Mouse (Mus musculus) midbrain, embryonic 11.5 days (tissue): ENCODE results near the gene Vsig10. TPM values are rescaled to one million over a fixed set of nuclear protein-coding genes. Genes with fewer than 3 reads are reported as not detected.
A peak's percentile ranks its signal among the peaks of the same experiment; 100 is the strongest.

Source experiments
- ATAC-seq: fragments of 200-750 bp; cut with Nextera tagmentation; 2 replicates; pipeline ENCODE4 v1.8.0; 2017; ENCODE audit warnings: moderate TSS enrichment, moderate library complexity; ENCODE audit not compliant: low FRiP score
- DNase-seq: peaks from one replicate; pipeline ENCODE4 v3.0.0; 2015; ENCODE audit warnings: low spot score; ENCODE audit errors: missing footprints
- H3K27ac ChIP-seq: fragments of 300-500 bp; sonication (generic); 2 replicates; pipeline ENCODE4 v1.5.1; 2014; ENCODE audit warnings: low read depth, low read length
- H3K27me3 ChIP-seq: fragments of 300-500 bp; sonication (generic); 2 replicates; pipeline ENCODE4 v1.6.1; 2014; ENCODE audit warnings: mild to moderate bottlenecking, low read length, moderate library complexity, mixed read lengths; ENCODE audit not compliant: control insufficient read depth, insufficient read depth
- H3K36me3 ChIP-seq: fragments of 300-500 bp; sonication (generic); 2 replicates; pipeline ENCODE4 v1.6.1; 2014; ENCODE audit warnings: mild to moderate bottlenecking, low read length, moderate library complexity, mixed read lengths; ENCODE audit not compliant: control insufficient read depth, insufficient read depth
- H3K4me1 ChIP-seq: fragments of 300-500 bp; sonication (generic); 2 replicates; pipeline ENCODE4 v1.6.1; 2014; ENCODE audit warnings: low read length; ENCODE audit not compliant: control insufficient read depth, insufficient read depth
- H3K4me2 ChIP-seq: fragments of 300-500 bp; sonication (generic); 2 replicates; pipeline ENCODE4 v1.6.1; 2014; ENCODE audit warnings: mild to moderate bottlenecking, moderate library complexity
- H3K4me3 ChIP-seq: fragments of 300-500 bp; sonication (generic); 2 replicates; pipeline ENCODE4 v1.5.1; 2014; ENCODE audit warnings: low read depth, low read length
- H3K9ac ChIP-seq: fragments of 300-500 bp; sonication (generic); 2 replicates; pipeline ENCODE4 v1.6.1; 2014; ENCODE audit warnings: low read length
- H3K9me3 ChIP-seq: fragments of 300-500 bp; sonication (generic); 2 replicates; pipeline ENCODE4 v1.6.1; 2016; ENCODE audit warnings: low read length; ENCODE audit not compliant: control insufficient read depth
- WGBS: fragments of 180-500 bp; shearing (Covaris S2); extraction: QIAGEN DNeasy Blood & Tissue Kit; methylation state at CpG from one replicate; pipeline ENCODE4 v1.1.7; 2014; 5-methylcytosine and 5-hydroxymethylcytosine counted together
- polyA plus RNA-seq: library from polyadenylated mRNA; unstranded; fragments of >200 nt; fragmentation: Nextera tagmentation; extraction: Ambion mirVana; gene quantifications from 2 replicates; pipeline ENCODE4 v1.2.1, GENCODE M21; 2014

Gene Vsig10
- polyA plus RNA-seq, 1 experiment from 2014 or later: 2.2 TPM

GRCm38 (mm10) chr5:117313909-117314308 is 5.0 kb upstream of the Vsig10 start:
- no peaks in the 10 kb centered on the region for H3K9me3 ChIP-seq
- WGBS: 58% methylated on average over 10 of the region's 10 CpGs
- peaks cover 18% of the 10 kb centered on the region for H3K27me3 ChIP-seq
- H3K27ac ChIP-seq: no peak overlapping the region
- H3K36me3 ChIP-seq: no peaks in the 10 kb centered on the region
- DNase-seq: peak; percentile 88
- H3K4me2 ChIP-seq: no peak overlapping the region
- no peak for ATAC-seq
- no peak overlapping the region for H3K4me3 ChIP-seq
- H3K4me1 ChIP-seq: peaks cover 8% of the 10 kb centered on the region; the same call in 1 of the 2 replicates
- H3K9ac ChIP-seq: no peak overlapping the region

GRCm38 (mm10) chr5:117314587-117315428 is 4.1 kb upstream of the Vsig10 start:
- Histone ChIP-seq H3K4me3 (no peak overlapping the region), H3K9ac (peak overlapping the region; percentile 31), H3K27ac (no peak overlapping the region), H3K36me3 (no peaks in the 10 kb centered on the region), H3K9me3 (no peaks in the 10 kb centered on the region), H3K4me1 (peaks cover 13% of the 10 kb centered on the region), H3K27me3 (peaks cover 21% of the 10 kb centered on the region), H3K4me2 (no peak overlapping the region)
- peak; percentile 91 for DNase-seq
- ATAC-seq: no peak
- 12% methylated on average over 9 of the region's 9 CpGs for WGBS

DNA sequence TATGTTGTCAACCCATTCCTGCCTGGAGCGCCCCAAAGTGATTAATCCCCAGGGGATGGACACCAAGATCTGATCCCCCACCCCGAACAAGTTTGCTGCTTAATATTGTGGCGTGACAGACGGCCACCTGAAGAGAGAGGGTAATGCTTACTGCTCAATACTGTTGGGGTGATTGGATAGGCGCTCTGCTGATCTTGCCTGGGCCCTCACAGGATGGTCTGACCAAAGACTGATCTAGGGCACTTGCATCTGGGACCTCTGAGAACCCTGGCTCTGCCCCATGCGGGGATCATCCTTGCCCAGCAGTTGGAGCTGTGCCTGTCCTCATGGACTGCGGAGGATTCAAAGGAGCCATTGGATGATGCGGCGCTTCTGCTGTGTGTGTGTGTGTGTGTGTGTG is 4.9 kb downstream of the Vsig10 start:
- no peak overlapping the region for H3K9ac ChIP-seq
- H3K4me3 ChIP-seq: no peak overlapping the region
- no peaks in the 10 kb centered on the region for H3K9me3 ChIP-seq
- DNase-seq (no peak), ATAC-seq (no peak)
- peaks cover 5% of the 10 kb centered on the region for H3K4me1 ChIP-seq
- no peaks in the 10 kb centered on the region for H3K36me3 ChIP-seq
- WGBS: 85% methylated on average over 9 of the region's 9 CpGs
- H3K27me3 ChIP-seq: peaks cover 7% of the 10 kb centered on the region; the same call in 1 of the 2 replicates
- H3K27ac ChIP-seq: no peak overlapping the region
- H3K4me2 ChIP-seq: no peak overlapping the region

DNA sequence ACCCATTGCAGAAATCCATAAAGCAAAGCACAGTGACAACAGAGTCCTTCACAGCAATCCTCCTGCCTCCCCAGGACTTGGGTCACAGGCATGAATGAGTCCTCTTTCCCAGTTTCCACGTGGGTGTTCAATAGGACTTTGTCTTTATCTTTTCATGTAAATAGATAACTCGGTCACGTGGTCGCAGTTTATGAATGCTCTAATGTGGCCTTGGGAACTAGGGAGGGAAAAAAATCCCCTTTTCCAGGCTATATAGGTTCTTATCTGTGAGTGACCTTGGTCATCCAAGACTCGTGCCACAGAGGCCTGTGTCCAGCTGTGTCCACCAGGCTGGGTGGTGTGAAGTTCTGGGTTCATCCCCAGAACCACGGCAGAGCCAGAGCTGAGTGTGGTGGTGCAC is 7.5 kb downstream of the Vsig10 start:
- no peaks in the 10 kb centered on the region for H3K36me3 ChIP-seq
- no peak overlapping the region for H3K27ac ChIP-seq
- no peaks in the 10 kb centered on the region for H3K9me3 ChIP-seq
- H3K4me3 ChIP-seq: no peak overlapping the region
- H3K4me2 ChIP-seq: no peak overlapping the region
- 82% methylated on average over 6 of the region's 6 CpGs for WGBS
- no peak overlapping the region for H3K9ac ChIP-seq
- no peaks in the 10 kb centered on the region for H3K27me3 ChIP-seq
- no peaks in the 10 kb centered on the region for H3K4me1 ChIP-seq
- no peak for DNase-seq
- ATAC-seq: no peak

DNA sequence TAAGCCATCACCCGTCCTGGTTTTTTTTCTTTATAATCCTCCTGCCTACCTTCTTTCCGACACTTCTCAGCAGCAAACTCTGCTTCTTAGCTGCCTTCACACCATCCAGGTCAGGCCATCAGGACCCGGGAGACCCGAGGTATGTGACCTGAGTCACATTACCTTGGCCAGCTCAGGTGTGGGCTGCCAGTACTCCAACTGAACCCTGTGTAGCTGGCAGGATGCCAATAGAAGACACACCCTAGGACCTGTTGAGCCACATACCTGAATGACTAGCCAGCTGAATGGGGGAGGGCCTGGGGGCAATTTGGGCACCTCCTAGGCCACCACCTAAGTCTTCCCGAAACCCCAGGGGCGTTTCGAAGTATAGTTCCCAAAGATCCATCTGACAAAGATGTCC is 11.6 kb downstream of the Vsig10 start:
- no peak overlapping the region for H3K9ac ChIP-seq
- H3K27me3 ChIP-seq: no peaks in the 10 kb centered on the region
- H3K4me3 ChIP-seq: no peak overlapping the region
- H3K4me1 ChIP-seq: no peaks in the 10 kb centered on the region
- no peaks in the 10 kb centered on the region for H3K9me3 ChIP-seq
- DNase-seq (no peak), ATAC-seq (no peak)
- no peaks in the 10 kb centered on the region for H3K36me3 ChIP-seq
- H3K4me2 ChIP-seq: no peak overlapping the region
- H3K27ac ChIP-seq: no peak overlapping the region
- WGBS: 84% methylated on average over 7 of the region's 7 CpGs

DNA sequence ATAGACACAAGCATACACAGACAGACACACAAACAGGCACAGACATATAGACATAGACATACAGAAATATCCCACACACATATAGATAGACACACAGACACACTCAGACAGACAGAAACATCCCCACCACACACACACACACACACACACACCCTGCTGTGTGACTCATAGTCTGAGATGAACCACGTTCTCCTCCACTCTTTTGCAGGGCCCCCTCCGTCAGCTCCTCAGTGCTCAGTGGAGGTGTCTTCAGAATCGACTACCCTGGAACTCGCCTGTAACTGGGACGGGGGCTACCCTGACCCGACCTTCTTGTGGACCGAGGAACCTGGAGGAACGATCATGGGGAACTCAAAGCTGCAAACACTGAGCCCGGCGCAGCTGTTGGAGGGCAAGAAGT is 19.1 kb downstream of the Vsig10 start:
- Histone ChIP-seq H3K9ac (no peak overlapping the region), H3K4me1 (no peaks in the 10 kb centered on the region), H3K27ac (no peak overlapping the region), H3K27me3 (no peaks in the 10 kb centered on the region), H3K4me2 (no peak overlapping the region), H3K9me3 (no peaks in the 10 kb centered on the region), H3K36me3 (no peaks in the 10 kb centered on the region), H3K4me3 (no peak overlapping the region)
- DNase-seq (peak; percentile 65), ATAC-seq (no peak)
- 91% methylated on average over 10 of the region's 10 CpGs for WGBS

DNA sequence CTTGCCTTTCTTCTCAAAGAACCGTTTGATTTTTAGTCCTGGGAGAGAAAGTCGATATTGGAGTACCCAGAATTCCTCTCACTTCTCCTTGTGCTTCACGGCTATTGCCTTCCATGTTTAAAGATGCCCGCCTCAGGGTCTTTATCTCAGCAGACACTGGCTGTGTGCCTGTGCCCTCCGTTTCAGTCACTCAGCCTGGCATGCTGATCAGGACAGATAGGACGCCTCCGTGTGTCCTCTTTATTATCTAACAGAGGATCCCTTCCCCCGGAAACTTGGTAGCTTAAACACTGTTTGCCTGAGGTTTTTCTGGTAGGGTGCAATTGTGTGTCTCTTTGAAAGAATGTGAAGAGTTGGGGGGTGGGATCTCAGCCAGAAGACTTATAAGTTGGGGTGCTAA is 19.6 kb downstream of the Vsig10 start:
- H3K4me3 ChIP-seq: no peak overlapping the region
- no peaks in the 10 kb centered on the region for H3K4me1 ChIP-seq
- DNase-seq (no peak), ATAC-seq (no peak)
- H3K4me2 ChIP-seq: no peak overlapping the region
- no peaks in the 10 kb centered on the region for H3K9me3 ChIP-seq
- H3K9ac ChIP-seq: no peak overlapping the region
- 87% methylated on average over 8 of the region's 8 CpGs for WGBS
- H3K27ac ChIP-seq: no peak overlapping the region
- H3K36me3 ChIP-seq: no peaks in the 10 kb centered on the region
- H3K27me3 ChIP-seq: no peaks in the 10 kb centered on the region

DNA sequence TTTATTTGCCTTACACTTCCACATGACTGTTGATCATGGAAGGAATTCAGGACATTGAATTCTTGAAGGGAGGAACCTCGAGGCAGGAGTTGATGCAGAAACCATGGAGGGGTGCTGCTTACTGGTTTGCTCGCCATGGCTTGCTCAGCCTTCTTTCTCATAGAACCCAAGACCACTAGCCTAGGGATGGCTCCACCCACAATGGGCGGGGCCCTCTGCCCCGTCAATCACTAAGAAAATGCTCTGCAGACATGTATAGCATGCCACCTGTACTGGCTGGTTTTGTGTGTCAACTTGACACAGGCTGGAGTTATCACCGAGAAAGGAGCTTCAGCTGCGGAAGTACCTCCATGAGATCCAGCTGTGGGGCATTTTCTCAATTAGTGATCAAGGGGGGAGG is 21.2 kb downstream of the Vsig10 start:
- DNase-seq (no peak), ATAC-seq (no peak)
- Histone ChIP-seq H3K36me3 (no peaks in the 10 kb centered on the region), H3K4me2 (no peak overlapping the region), H3K9me3 (no peaks in the 10 kb centered on the region), H3K4me3 (no peak overlapping the region), H3K27me3 (no peaks in the 10 kb centered on the region), H3K4me1 (no peaks in the 10 kb centered on the region), H3K27ac (no peak overlapping the region), H3K9ac (no peak overlapping the region)
- WGBS: 80% methylated on average over 6 of the region's 6 CpGs

DNA sequence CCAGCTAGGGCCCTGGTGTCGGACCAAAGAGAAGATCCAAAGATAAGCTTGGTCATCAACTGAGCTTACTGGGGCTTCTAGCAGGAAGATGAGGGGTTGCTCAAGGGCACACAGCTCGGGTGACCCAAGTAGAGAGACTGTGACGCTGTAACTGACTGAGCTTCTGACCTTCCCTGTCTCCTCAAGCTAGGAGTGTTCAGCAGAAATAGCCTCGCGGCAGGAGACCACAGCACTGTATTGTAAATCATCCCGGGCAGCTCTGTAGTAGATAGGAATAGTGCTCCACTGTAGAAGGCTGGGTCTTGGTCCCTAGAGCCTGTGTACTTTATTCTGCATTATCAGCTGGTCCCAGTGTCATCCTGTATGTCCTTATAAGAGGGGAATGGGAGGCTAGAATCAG is 23.0 kb downstream of the Vsig10 start:
- Histone ChIP-seq H3K4me3 (no peak overlapping the region), H3K4me1 (no peaks in the 10 kb centered on the region), H3K27me3 (no peaks in the 10 kb centered on the region), H3K27ac (no peak overlapping the region), H3K36me3 (no peaks in the 10 kb centered on the region), H3K9me3 (no peaks in the 10 kb centered on the region), H3K9ac (no peak overlapping the region), H3K4me2 (no peak overlapping the region)
- 84% methylated on average over 6 of the region's 6 CpGs for WGBS
- DNase-seq (no peak), ATAC-seq (no peak)
